Mouse (Mus musculus) midbrain, embryonic 16.5 days (tissue): ENCODE results near the gene Dhdds. TPM values are rescaled to one million over a fixed set of nuclear protein-coding genes. Genes with fewer than 3 reads are reported as not detected.
"Not testable (repeated sequence)": the region's sequence is repeated elsewhere in the genome, so short reads cannot be mapped to it uniquely, and the experiment has no call there.

Source experiments
- ATAC-seq: fragments of 200-750 bp; cut with Nextera tagmentation; 2 replicates; pipeline ENCODE4 v1.8.0; 2017; ENCODE audit warnings: moderate TSS enrichment
- H3K27ac ChIP-seq: fragments of 300-500 bp; sonication (generic); 2 replicates; pipeline ENCODE4 v1.5.1; 2014; ENCODE audit warnings: mild to moderate bottlenecking, low read length, mixed read lengths
- H3K27me3 ChIP-seq: fragments of 300-500 bp; sonication (generic); 2 replicates; pipeline ENCODE4 v1.6.1; 2014; ENCODE audit warnings: low read depth, low read length, mixed read lengths; ENCODE audit not compliant: control insufficient read depth, insufficient read depth
- H3K36me3 ChIP-seq: fragments of 300-500 bp; sonication (generic); 2 replicates; pipeline ENCODE4 v1.6.1; 2014; ENCODE audit warnings: mild to moderate bottlenecking, low read length, moderate library complexity, mixed read lengths; ENCODE audit not compliant: control insufficient read depth, insufficient read depth
- H3K4me1 ChIP-seq: fragments of 300-500 bp; sonication (generic); 2 replicates; pipeline ENCODE4 v1.6.1; 2014; ENCODE audit warnings: mild to moderate bottlenecking, low read length, mixed read lengths; ENCODE audit not compliant: control insufficient read depth, insufficient read depth
- H3K4me2 ChIP-seq: fragments of 300-500 bp; sonication (generic); 2 replicates; pipeline ENCODE4 v1.6.1; 2014; ENCODE audit warnings: mild to moderate bottlenecking, low read length, mixed read lengths
- H3K4me3 ChIP-seq: fragments of 300-500 bp; sonication (generic); 2 replicates; pipeline ENCODE4 v1.5.1; 2014; ENCODE audit warnings: low read depth, mild to moderate bottlenecking, low read length, moderate library complexity, mixed read lengths
- H3K9ac ChIP-seq: fragments of 300-500 bp; sonication (generic); 2 replicates; pipeline ENCODE4 v1.6.1; 2014; ENCODE audit warnings: low read depth, low read length, mixed read lengths
- H3K9me3 ChIP-seq: fragments of 300-500 bp; sonication (generic); replicated peaks from 2 replicates; pipeline ENCODE4 v1.6.1; 2014; ENCODE audit warnings: mild to moderate bottlenecking, low read length, mixed read lengths; ENCODE audit not compliant: control insufficient read depth, poor library complexity, severe bottlenecking
- WGBS: fragments of 180-500 bp; shearing (Covaris S2); extraction: QIAGEN DNeasy Blood & Tissue Kit; methylation state at CpG from one replicate; pipeline ENCODE4 v1.1.7; 2014; 5-methylcytosine and 5-hydroxymethylcytosine counted together
- polyA plus RNA-seq: library from polyadenylated mRNA; unstranded; fragments of >200 nt; fragmentation: Nextera tagmentation; extraction: Ambion mirVana; gene quantifications from 2 replicates; pipeline ENCODE4 v1.2.1, GENCODE M21; 2015

Gene Dhdds
- polyA plus RNA-seq, 1 experiment from 2014 or later, result 45.7 TPM

DNA sequence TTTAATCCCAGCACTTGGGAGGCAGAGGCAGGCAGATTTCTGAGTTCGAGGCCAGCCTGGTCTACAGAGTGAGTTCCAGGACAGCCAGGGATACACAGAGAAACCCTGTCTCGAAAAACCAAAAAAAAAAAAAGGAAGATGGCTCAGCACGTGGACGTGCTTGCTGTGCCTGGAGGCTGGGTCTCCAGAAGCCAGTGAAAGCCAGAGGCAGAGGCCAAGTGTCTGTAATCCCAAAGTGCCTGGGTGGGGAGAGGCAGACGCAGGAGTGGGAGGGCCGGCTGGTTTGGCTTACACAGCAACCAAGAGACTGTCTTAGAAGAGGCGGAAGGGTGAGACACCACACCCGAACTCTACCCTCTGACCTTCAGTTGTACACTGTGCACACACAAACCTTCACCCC, 12.4 kb downstream of the Dhdds start:
- WGBS, result 93% methylated on average over 8 of the region's 8 CpGs

DNA sequence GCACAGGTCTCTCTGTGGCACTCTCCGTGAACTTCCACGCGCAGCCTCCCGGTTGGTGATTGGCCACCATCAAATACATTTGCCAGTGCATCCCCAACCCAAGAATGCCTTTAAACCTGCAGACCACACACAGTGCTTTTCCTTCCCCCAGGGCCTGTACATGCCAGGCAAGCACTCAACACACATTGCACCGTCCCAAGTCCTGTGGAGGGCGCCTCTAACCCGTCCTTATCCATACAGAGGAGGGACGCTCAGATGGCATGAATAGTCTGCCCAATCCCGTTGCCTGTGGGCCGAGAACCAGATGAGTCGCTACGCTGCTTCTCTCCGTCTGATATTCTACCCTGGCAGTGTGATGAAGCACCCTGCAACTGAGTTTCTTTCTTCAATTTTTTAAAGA, 17.8 kb downstream of the Dhdds start:
- H3K27me3 ChIP-seq, result no peaks in the 10 kb centered on the region

More for the DNA sequence above, 12.4 kb downstream of the Dhdds start:
- not testable (repeated sequence) for H3K9ac ChIP-seq, H3K27ac ChIP-seq, H3K4me2 ChIP-seq, H3K9me3 ChIP-seq, ATAC-seq, H3K4me1 ChIP-seq, H3K4me3 ChIP-seq, H3K27me3 ChIP-seq
- peaks cover 22% of the 10 kb centered on the region for H3K36me3 ChIP-seq

DNA sequence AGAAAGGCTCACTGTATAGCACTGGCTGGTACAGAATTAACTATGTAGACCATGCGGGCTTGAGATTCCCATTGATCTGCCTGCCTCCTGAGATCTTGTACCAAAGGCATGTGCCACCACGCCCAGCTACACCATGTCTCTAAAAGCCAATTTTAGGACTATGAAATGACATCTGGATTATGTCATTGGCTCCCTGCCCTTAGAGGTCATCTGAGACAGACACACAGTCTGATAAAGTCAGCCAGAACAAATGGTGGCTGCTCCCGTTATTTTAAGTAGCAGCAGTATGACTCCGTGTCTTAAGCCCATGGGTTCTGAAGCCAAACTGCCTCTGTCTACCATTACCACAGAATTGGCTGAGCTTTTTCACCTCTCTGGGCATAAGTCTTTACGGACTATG, 20.2 kb downstream of the Dhdds start:
- Histone ChIP-seq H3K9me3 (no peaks in the 10 kb centered on the region), H3K4me3 (no peak overlapping the region), H3K36me3 (peaks cover 18% of the 10 kb centered on the region), H3K27ac (no peak overlapping the region), H3K4me1 (no peaks in the 10 kb centered on the region), H3K9ac (no peak overlapping the region), H3K4me2 (no peak overlapping the region), H3K27me3 (no peaks in the 10 kb centered on the region)
- 88% methylated on average over 5 of the region's 5 CpGs for WGBS
- ATAC-seq, result no peak

More for the DNA sequence above, 17.8 kb downstream of the Dhdds start:
- Histone ChIP-seq H3K4me1 (no peaks in the 10 kb centered on the region), H3K4me2 (no peak overlapping the region), H3K4me3 (no peak overlapping the region), H3K36me3 (peaks cover 21% of the 10 kb centered on the region; the same call in 1 of the 2 replicates), H3K9me3 (no peaks in the 10 kb centered on the region), H3K27ac (no peak overlapping the region), H3K9ac (no peak overlapping the region)
- no peak for ATAC-seq
- 83% methylated on average over 13 of the region's 13 CpGs for whole genome bisulfite sequencing

DNA sequence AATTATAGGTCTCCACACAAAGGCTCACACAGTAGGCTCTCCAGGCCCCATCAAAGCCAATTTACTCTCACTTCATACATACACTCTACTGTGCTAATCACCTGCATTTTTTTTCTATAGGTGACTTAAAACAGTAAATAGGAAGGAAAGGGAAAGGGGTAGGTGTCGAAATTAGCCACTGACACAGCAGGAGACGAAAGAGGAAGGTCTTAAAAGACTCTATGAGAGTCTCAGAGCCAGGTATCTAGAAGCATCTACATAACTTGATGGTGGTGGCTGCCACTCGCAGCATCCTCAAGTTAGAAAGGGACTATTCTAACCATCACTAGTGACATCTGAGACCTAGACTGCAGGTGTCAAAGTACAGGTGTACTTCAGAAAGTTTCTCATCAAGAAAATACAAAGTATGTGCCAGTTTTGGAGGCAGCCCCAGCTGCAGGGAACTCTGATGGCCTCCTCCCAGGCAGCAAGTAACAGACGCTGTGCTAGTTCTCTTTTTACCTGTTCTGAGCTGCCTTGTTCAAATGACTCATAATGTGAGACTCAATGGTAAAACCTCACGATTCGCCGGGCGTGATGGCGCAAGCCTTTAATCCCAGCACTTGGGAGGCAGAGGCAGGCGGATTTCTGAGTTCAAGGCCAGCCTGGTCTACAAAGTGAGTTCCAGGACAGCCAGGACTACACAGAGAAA, 22.6 kb downstream of the Dhdds start:
- no peak overlapping the region for H3K27ac ChIP-seq
- H3K36me3 ChIP-seq, result peaks cover 18% of the 10 kb centered on the region
- no peak for ATAC-seq
- no peak overlapping the region for H3K4me3 ChIP-seq
- no peaks in the 10 kb centered on the region for H3K4me1 ChIP-seq
- no peak overlapping the region for H3K4me2 ChIP-seq
- H3K9ac ChIP-seq, result no peak overlapping the region
- H3K27me3 ChIP-seq, result no peaks in the 10 kb centered on the region
- WGBS, result 95% methylated on average over 10 of the region's 10 CpGs
- H3K9me3 ChIP-seq, result no peaks in the 10 kb centered on the region

DNA sequence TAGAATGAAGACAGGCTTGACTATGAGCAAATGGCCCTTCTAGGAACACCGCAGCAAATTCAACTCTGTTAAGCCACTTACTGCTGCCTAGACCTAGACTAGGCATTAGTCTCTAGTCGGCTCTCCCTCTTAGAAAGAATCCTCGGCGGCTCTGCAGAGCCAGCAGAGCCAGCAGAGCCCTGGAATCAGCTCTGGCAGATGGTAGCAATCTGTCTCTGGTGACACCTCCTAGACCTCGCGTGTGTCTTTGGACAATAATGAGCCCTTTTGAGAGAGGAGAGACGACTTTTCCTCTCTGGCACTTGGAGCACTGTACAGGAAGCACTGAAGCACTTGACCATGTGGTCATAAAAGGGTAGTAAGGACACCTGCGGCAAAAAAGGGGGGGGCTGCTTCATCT, 29.0 kb downstream of the Dhdds start:
- Histone ChIP-seq H3K9me3 (no peaks in the 10 kb centered on the region), H3K36me3 (peaks cover under 1% of the 10 kb centered on the region), H3K9ac (no peak overlapping the region), H3K4me2 (no peak overlapping the region), H3K27me3 (no peaks in the 10 kb centered on the region), H3K4me3 (no peak overlapping the region), H3K27ac (no peak overlapping the region), H3K4me1 (peaks cover 20% of the 10 kb centered on the region)
- WGBS, result 67% methylated on average over 8 of the region's 8 CpGs
- no peak for ATAC-seq

DNA sequence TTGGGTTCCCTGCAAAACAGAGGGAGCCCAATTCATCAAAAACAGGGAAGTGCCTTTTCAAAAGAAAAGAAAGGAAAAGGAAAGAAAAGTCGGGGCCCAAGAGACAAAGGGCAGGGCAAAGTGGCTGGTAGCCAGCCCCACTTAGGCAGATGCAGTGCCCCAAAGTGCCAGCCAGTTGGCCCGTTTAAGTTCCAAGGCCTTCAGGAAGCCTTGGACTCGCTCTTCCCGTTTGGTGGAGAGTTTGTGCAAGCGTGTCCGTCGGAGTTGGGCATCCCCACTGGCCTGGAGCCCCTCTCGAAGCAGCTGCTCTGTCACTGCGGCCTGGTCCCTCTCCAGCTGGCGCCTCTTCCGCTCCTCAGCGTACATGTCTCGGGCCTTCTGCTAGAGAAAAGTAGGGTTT, 29.8 kb downstream of the Dhdds start:
- Histone ChIP-seq H3K4me3 (no peak overlapping the region), H3K9me3 (no peaks in the 10 kb centered on the region), H3K27me3 (no peaks in the 10 kb centered on the region), H3K36me3 (no peaks in the 10 kb centered on the region; the same call in 1 of the 2 replicates), H3K9ac (no peak overlapping the region), H3K4me2 (no peak overlapping the region), H3K27ac (peak overlapping the region; percentile 41; the same call in 1 of the 2 replicates), H3K4me1 (peaks cover 28% of the 10 kb centered on the region)
- ATAC-seq, result no peak
- WGBS, result 66% methylated on average over 13 of the region's 13 CpGs

DNA sequence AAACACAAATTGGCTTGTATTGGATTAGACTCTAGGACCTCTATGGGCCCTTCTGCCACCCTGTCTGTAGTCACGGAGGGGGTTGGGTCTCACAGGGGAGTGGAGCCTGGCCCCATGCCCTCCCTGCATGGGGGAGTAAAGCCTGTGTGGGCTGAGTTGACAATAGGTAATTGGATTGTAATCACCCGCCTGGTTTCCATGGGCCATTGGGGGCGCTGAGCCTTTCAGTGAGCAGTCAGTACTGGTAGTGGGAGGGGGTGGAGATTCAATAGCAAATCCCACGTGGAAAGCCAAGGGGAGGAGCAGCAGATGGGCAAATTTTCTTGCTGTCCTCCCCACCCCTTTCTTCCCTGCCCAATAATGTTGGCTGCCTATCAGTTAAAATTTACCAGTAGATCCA, 30.5 kb downstream of the Dhdds start:
- Histone ChIP-seq H3K36me3 (peaks cover 3% of the 10 kb centered on the region; the same call in 1 of the 2 replicates), H3K4me3 (no peak overlapping the region), H3K9ac (no peak overlapping the region), H3K27ac (0 out of 2 replicates have a peak overlapping the region, but pooled peaks have one; percentile 18), H3K27me3 (no peaks in the 10 kb centered on the region), H3K4me2 (no peak overlapping the region), H3K9me3 (no peaks in the 10 kb centered on the region), H3K4me1 (peaks cover 30% of the 10 kb centered on the region)
- no peak for ATAC-seq
- WGBS, result 7% methylated on average over 4 of the region's 4 CpGs

DNA sequence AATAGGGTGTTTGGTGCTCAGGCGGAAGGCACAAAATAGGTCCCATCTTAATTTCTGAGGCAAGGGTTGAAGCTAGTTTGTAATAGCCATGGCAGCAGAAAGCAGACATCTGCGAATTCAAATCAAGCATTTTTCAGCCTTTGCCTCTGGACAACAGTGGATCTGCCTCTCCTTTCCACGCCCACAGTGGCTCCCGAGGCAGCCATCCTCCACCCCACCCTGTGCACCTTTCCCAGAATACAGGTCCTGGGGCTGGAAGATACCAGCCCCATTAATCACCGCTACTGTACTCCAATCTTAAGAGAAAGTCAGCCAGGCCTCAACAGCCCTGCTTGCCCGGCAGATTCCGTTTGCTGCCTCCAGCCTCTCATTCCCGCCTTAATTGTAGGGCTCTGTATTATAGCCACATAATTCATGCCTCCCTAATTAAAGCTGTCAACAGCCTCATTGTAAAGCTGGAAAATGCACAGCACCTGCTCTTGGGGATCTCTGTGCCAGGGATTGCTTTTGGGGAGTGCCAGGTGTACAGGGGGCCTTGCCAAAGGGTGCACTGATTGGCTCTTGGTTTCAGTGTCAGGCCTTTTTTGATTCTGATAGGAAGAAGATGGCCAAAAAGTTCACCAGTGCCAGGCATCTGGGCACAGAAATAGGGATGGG, 31.5 kb downstream of the Dhdds start:
- Histone ChIP-seq H3K9me3 (no peaks in the 10 kb centered on the region), H3K27ac (peak overlapping the region; percentile 99), H3K27me3 (no peaks in the 10 kb centered on the region), H3K4me2 (peak overlapping the region; percentile 98), H3K4me3 (no peak overlapping the region), H3K9ac (peak overlapping the region; percentile 87; the same call in 1 of the 2 replicates), H3K36me3 (peaks cover 5% of the 10 kb centered on the region), H3K4me1 (peaks cover 30% of the 10 kb centered on the region)
- WGBS, result 43% methylated on average over 8 of the region's 8 CpGs
- ATAC-seq, result no peak
